Mouse (Mus musculus) spleen, adult 2 months (tissue): ENCODE measurements around the gene Terb2.

ENCODE experiments used
- CTCF ChIP-seq: fragments of 200-500 bp; IDR thresholded peaks from 2 replicates; pipeline ENCODE4 v1.5.1; 2011; ENCODE audit warnings: mild to moderate bottlenecking, inconsistent platforms; ENCODE audit not compliant: insufficient read depth, insufficient read length, insufficient replicate concordance; ENCODE audit errors: extremely low read depth
- POLR2A ChIP-seq: fragments of 200-500 bp; IDR thresholded peaks from 2 replicates; pipeline ENCODE4 v1.6.1; 2011; ENCODE audit warnings: low read depth, low read length, inconsistent platforms

DNA sequence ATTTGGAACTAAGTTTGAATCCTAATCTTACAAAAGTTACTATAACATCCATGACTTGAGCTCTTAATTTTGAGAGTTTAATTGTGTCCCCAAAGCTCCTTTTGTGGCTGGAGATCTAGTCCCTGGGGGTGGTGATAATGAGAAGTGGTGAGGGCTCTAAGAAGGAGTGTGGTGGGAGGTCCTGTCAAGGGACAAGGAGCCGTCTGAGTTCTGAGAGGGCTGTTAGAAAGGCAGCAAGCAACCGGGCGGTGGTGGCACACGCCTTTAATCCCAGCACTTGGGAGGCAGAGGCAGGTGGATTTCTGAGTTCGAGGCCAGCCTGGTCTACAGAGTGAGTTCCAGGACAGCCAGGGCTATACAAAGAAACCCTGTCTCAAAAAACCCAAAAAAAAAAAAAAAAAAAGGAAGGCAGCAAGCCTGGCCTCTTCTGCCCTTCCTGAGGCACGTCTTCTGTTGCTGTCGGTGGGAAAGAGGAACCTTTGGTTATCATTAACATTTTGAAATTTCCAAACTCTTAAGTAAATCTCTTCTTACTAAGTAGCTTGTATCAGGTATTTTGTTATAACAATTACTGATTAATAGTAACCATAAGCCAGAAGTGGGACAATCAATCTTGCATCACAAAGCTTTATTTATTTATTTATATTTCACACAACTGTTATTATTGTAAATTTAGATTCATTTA is 32.2 kb upstream of the Terb2 start:
- no peak for TF ChIP-seq CTCF
- no peak for TF ChIP-seq POLR2A
